Mouse (Mus musculus): ENCODE results near the gene Hspbap1.

- no peak for TF ChIP-seq CTCF (IDR thresholded peaks at IDR 0.05; ENCODE audit: insufficient read depth, low read depth, low read length)
- no peak for TF ChIP-seq POLR2A (IDR thresholded peaks at IDR 0.05; ENCODE audit: insufficient read depth, low read depth, low read length)
Measured at GRCm38 (mm10) chr16:35724561-35724960, 45.6 kb upstream of the Hspbap1 start.

Data from olfactory bulb, adult 2 months (tissue).